Mouse (Mus musculus) embryonic stem cell, embryonic (primary cell): ENCODE measurements around the gene Rims4.

Experiments used
- CTCF ChIA-PET, 4 experiments: fragments of 300-600 bp in 2 of 4; fragments of 350-600 bp in 2 of 4; sonication (Branson Sonifier 250); formaldehyde crosslinking; loops; one replicate each; lab custom pipeline; 2022; ENCODE audit warnings: inconsistent platforms in 2 of 4; lab: Charles Lee
- POLR2A ChIA-PET, 4 experiments: fragments of 300-600 bp in 2 of 4; fragments of 350-600 bp in 2 of 4; sonication (Branson Sonifier 250); formaldehyde crosslinking; loops; one replicate each; lab custom pipeline; 2022; ENCODE audit warnings: antibody characterized with exemption in 4 of 4, inconsistent platforms in 1 of 4; lab: Charles Lee

Gene Rims4

DNA sequence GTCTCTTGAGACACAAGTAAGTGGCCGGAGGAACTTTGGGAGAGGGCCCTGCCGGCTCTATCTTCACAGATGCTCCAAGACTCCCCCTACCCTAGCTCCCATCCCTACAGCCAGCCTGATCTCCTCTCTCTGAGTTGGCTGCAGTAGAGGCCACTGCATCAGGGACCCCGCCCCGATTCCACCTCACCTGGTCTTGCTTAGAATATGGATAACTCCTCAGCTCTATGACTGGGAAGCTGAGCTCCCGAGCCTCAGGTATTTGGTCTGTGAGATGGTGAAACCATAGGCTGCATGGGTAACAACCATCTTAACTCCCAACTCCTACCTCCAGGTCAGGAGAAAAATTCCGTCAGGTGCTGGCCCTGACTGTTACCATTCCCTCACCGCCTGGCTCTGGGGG, 1.8 kb downstream of the Rims4 start:
- ChIA-PET POLR2A (interaction anchor here in 1 of 4 experiments (1.2 kb wide), 1 partner anchor 11 kb away, joined by 4 read pairs; no protein-coding TSS in a partner anchor), CTCF (no interaction called here)

DNA sequence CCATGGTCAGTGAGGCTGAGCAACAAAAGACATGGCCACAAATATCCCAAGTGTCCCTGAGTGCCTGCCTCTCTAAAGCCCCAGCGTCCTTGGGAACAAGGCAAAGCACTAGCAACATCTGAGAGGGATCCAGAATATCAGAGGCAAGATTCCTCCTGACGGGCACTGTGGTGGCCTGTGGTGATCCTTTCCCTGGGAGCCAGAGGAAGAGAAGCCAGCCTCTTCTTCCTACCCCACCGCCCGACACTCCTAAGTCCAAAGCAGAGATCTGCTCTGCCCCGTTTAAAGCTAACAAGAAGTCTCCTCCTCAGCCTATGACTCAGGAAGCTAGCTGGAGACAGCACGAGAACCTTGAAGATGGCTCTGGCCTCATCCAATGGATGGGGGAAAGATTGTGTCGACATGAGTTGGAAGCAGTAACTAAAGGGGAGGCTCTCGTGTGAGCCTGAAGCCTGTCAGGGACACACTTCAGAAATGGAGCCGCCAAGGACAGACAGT, 3.1 kb downstream of the Rims4 start:
- POLR2A ChIA-PET, result no interaction called here
- CTCF ChIA-PET, result interaction anchor here in 1 of 4 experiments (0.6 kb wide), 1 partner anchor 9 kb away, joined by 3 read pairs; no protein-coding TSS in a partner anchor

- CTCF ChIA-PET, result interaction anchor here in 3 of 4 experiments (0.6 to 2.3 kb wide), 4 partner anchors 9 to 329 kb away, joined by 3 to 11 read pairs (median 4); no protein-coding TSS in a partner anchor
- POLR2A ChIA-PET, result interaction anchor here in 1 of 4 experiments (0.7 to 1.3 kb wide), 4 partner anchors 10 to 39 kb away, joined by 3 read pairs; no protein-coding TSS in a partner anchor
These were observed 4.4 kb downstream of the Rims4 start for GRCm38 (mm10) chr2:163914107-163914506.

DNA sequence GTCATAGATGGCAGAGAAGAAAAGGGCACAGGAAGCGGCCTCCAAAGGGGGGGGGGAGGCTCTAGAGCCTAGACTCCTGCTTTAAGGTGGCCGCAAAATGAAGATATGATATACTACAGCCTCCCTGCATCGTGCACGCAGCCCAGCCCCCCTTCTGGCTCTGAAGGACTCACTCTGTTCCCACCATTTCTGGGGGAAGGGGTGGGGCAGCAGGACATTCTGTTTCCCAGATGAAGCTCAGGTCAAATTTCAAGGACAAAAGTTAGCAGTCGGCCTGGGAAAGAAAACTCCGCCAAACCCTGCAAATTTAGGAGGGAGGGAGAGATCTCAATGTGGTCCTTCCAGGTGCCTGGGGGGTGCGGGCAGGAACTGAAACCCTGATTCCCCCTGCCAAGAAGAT, 4.8 kb downstream of the Rims4 start:
- ChIA-PET POLR2A (interaction anchor here (0.5 to 1.3 kb wide), 9 partner anchors 9 to 783 kb away, joined by 3 to 4 read pairs (median 3); no protein-coding TSS in a partner anchor), CTCF (interaction anchor here (0.6 to 2.3 kb wide), 7 partner anchors 9 to 329 kb away, joined by 3 to 11 read pairs (median 4); no protein-coding TSS in a partner anchor)

DNA sequence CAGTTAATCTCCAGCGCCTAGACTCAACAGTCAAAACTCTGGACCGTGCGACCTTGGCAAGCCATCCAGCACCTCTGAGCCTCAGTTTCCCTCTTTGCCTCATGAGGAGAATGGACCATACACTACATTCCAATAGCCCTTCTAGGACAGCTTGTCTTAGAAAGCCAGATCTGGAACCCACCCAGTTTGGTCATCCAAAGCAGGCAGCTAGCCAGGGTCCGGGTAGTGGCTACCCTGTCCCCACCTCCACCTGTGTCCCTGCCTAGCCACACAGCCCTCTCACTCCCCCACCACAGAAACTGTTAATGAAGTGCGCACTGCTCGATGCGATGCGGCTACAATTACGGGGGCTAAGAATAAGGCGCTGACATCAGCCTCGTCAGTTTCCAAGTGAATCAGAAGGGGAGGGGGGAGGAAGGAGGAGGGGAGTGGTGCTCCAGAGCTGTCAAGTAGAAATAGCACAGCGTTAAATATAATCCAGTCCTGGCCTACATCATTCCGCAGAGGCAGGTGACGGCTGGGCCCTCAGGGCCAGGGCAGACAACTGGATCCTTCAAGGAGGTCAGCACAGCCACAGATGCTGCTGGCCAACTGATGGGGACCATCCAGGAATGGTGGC, 6.5 kb downstream of the Rims4 start:
- ChIA-PET POLR2A (interaction anchor here in 1 of 4 experiments (1.1 kb wide), 1 partner anchor 15 kb away, joined by 3 read pairs; no protein-coding TSS in a partner anchor), CTCF (interaction anchor here in 2 of 4 experiments (0.6 to 2.3 kb wide), 3 partner anchors 11 to 74 kb away, joined by 3 to 11 read pairs (median 9); no protein-coding TSS in a partner anchor)

- ChIA-PET CTCF (no interaction called here), POLR2A (interaction anchor here in 1 of 4 experiments (0.9 kb wide), 1 partner anchor 15 kb away, joined by 4 read pairs; no protein-coding TSS in a partner anchor)
These were observed 8.9 kb downstream of the Rims4 start for GRCm38 (mm10) chr2:163909604-163910003.

DNA sequence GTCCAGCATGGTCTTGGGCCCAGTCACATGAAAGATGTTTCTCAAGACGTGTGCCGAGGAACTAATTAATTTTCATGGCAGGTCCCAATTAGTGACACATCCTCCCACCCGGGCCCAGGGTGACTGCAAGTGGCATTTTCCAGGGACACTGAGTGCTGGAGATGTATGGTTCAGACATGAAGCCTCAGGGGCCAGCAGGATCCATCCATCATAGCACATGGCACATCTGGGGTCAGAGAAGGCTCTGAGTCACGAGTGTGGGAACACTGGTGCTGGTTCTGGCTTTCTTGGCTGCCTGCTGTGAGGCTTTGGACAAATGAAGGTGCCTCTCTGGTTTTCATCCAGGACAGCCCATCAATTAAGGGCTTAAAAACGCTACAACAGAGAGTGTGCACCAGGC, 11.4 kb downstream of the Rims4 start:
- CTCF ChIA-PET, result interaction anchor here in 1 of 4 experiments (0.6 to 1.4 kb wide), 5 partner anchors 8 to 70 kb away, joined by 3 to 6 read pairs (median 3); no protein-coding TSS in a partner anchor

GRCm38 (mm10) chr2:163904323-163904722, 14.2 kb downstream of the Rims4 start:
- ChIA-PET POLR2A (no interaction called here), CTCF (interaction anchor here in 3 of 4 experiments (0.6 to 0.9 kb wide), 4 partner anchors 17 to 317 kb away, joined by 3 read pairs; no protein-coding TSS in a partner anchor)

More for the DNA sequence above, 11.4 kb downstream of the Rims4 start:
- POLR2A ChIA-PET, result interaction anchor here in 1 of 4 experiments (1.4 kb wide), 1 partner anchor 44 kb away, joined by 4 read pairs; no protein-coding TSS in a partner anchor

- ChIA-PET POLR2A (no interaction called here), CTCF (interaction anchor here in 1 of 4 experiments (0.6 kb wide), 1 partner anchor 38 kb away, joined by 3 read pairs; no protein-coding TSS in a partner anchor)
These were observed 15.0 kb downstream of the Rims4 start for GRCm38 (mm10) chr2:163903461-163903860.

GRCm38 (mm10) chr2:163902448-163902847, 16.0 kb downstream of the Rims4 start:
- POLR2A ChIA-PET, result no interaction called here
- CTCF ChIA-PET, result no interaction called here

- CTCF ChIA-PET, result no interaction called here
- POLR2A ChIA-PET, result no interaction called here
These were observed 17.4 kb downstream of the Rims4 start for GRCm38 (mm10) chr2:163901043-163901442.

- ChIA-PET CTCF (interaction anchor here in 2 of 4 experiments (0.7 to 1.0 kb wide), 2 partner anchors 70 to 112 kb away, joined by 3 to 4 read pairs; no protein-coding TSS in a partner anchor), POLR2A (no interaction called here)
These were observed 18.5 kb downstream of the Rims4 start for GRCm38 (mm10) chr2:163899910-163900411.

DNA sequence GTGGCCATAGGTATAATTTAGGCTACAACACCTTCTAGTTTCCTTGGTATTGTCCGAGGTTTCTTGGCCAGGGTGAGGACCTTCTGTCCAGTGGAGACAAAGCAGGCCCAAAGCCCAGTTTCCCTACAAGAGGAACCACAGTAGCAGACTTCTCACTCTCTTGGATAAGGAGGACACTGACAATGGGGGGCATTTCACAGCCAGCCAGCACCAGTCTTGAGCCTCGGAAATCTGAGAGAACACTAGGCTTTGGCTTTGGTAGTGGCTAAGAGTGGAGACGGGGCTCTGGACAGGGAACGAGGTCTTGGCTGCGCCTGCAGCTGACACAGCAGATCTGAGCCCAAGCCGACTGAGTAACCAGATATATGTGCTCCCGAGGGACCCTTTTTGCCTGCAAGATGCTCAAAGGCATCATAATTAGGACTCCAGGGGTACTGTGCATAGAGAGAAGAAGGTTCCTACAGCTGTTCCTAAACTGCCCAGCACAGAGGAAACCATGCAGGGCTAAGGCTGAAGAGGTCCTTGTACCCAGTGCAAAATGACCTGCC, 20.4 kb downstream of the Rims4 start:
- ChIA-PET POLR2A (no interaction called here), CTCF (interaction anchor here in 1 of 4 experiments (0.5 kb wide), 1 partner anchor 60 kb away, joined by 3 read pairs; no protein-coding TSS in a partner anchor)

DNA sequence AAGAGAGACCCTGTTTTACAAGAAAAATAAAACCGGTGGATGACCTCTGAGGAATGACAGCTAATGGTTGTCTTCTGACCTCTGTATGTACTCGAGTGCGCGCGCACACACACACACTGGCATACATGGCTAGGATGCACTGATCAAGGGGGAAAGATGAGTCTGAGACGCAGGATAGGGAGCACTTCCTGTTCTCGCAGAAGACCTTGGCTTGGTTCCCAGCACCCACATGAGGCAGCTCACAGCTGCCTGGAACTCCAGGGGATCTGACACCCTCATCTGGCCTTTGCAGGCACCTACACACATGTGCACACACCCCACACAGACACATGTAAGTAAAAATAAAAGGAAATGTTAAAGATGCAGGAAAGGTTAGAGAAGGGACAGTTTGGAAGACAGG, 21.5 kb downstream of the Rims4 start:
- ChIA-PET POLR2A (interaction anchor here in 1 of 4 experiments (0.9 kb wide), 1 partner anchor 17 kb away, joined by 3 read pairs; no protein-coding TSS in a partner anchor), CTCF (no interaction called here)

GRCm38 (mm10) chr2:163895156-163895555, 23.3 kb downstream of the Rims4 start:
- ChIA-PET POLR2A (interaction anchor here in 1 of 4 experiments (0.7 to 1.1 kb wide), 2 partner anchors 18 to 65 kb away, joined by 3 read pairs; no protein-coding TSS in a partner anchor), CTCF (no interaction called here)

GRCm38 (mm10) chr2:163893446-163894370, 24.8 kb downstream of the Rims4 start:
- CTCF ChIA-PET, result interaction anchor here in 2 of 4 experiments (0.6 to 1.0 kb wide), 4 partner anchors 29 to 359 kb away, joined by 3 to 4 read pairs (median 3); no protein-coding TSS in a partner anchor
- POLR2A ChIA-PET, result interaction anchor here (0.5 to 1.4 kb wide), 7 partner anchors 10 to 102 kb away, joined by 3 to 7 read pairs (median 3); partner anchors contain the start of gene Kcnk15 (in 1 of the 4)

- CTCF ChIA-PET, result interaction anchor here in 1 of 4 experiments (0.7 kb wide), 1 partner anchor 55 kb away, joined by 3 read pairs; no protein-coding TSS in a partner anchor
- POLR2A ChIA-PET, result no interaction called here
These were observed 27.2 kb downstream of the Rims4 start for GRCm38 (mm10) chr2:163891271-163891670.
